In genomic region chr8:56406317-56406716, GRCm38 (mm10) we compare ENCODE assay signal across 16 mouse cellular contexts.
"Had no signal": no experiment of that assay in that cellular context is flagged by ENCODE, and none has a peak within 500 bp of the region (broad histone marks: within the 10 kb centered on the region; RNA-seq: fewer than 3 reads in every experiment).

No protein-coding gene starts in this region.

- H3K9me3 ChIP-seq: neural tube, embryonic 13.5 days; neural tube, embryonic 15.5 days; stomach, embryonic 15.5 days had no signal

- DNase-seq: retina, postnatal 1 day; right cerebral cortex, adult 18-20 months; right cerebral cortex, postnatal 14 days; right cerebral cortex, postnatal 25 days; right cerebral cortex, postnatal 4 days; spleen, adult 18-20 months; thymus, adult 18-20 months; thymus, adult 2 months; thymus, postnatal 14 days; thymus, postnatal 25 days; thymus, postnatal 36 days; thymus, postnatal 4 days had no signal

- H3K4me1 ChIP-seq: neural tube, embryonic 13.5 days; neural tube, embryonic 15.5 days; stomach, embryonic 15.5 days had no signal

- H3K27ac ChIP-seq: neural tube, embryonic 13.5 days; neural tube, embryonic 15.5 days; stomach, embryonic 15.5 days; stomach, postnatal 0 days had no signal

- H3K36me3 ChIP-seq: neural tube, embryonic 13.5 days; neural tube, embryonic 15.5 days; stomach, embryonic 15.5 days had no signal

- H3K4me2 ChIP-seq: neural tube, embryonic 13.5 days; neural tube, embryonic 15.5 days; stomach, embryonic 15.5 days had no signal

- H3K4me3 ChIP-seq: neural tube, embryonic 13.5 days; neural tube, embryonic 15.5 days; stomach, embryonic 15.5 days had no signal

- H3K27me3 ChIP-seq: neural tube, embryonic 13.5 days; neural tube, embryonic 15.5 days; stomach, embryonic 15.5 days had no signal

- H3K9ac ChIP-seq: neural tube, embryonic 13.5 days; neural tube, embryonic 15.5 days; stomach, embryonic 15.5 days had no signal
